Mouse (Mus musculus) brain, embryonic 14.5 days (tissue): ENCODE results near the gene Med25.

Experiments used
- CTCF ChIP-seq: fragments of 200-500 bp; IDR thresholded peaks from 2 replicates; pipeline ENCODE4 v1.5.1; 2012; ENCODE audit warnings: inconsistent platforms, mild to moderate bottlenecking, moderate library complexity, borderline replicate concordance; ENCODE audit not compliant: insufficient read depth, insufficient read length; ENCODE audit errors: extremely low read depth
- POLR2A ChIP-seq: fragments of 200-500 bp; IDR thresholded peaks from 2 replicates; pipeline ENCODE4 v1.6.1; 2012; ENCODE audit warnings: mild to moderate bottlenecking, inconsistent platforms, borderline replicate concordance; ENCODE audit not compliant: poor library complexity, insufficient read depth, insufficient read length, severe bottlenecking; ENCODE audit errors: extremely low read depth

GRCm38 (mm10) chr7:44871181-44871580 is 21.3 kb downstream of the Med25 start:
- TF ChIP-seq POLR2A (no peak), CTCF (no peak)
